Mouse (Mus musculus) small intestine, adult 2 months (tissue): ENCODE measurements around the gene Scgb2b27. TPM values are rescaled to one million over a fixed set of nuclear protein-coding genes. Genes with fewer than 3 reads are reported as not detected.
A peak's percentile ranks its signal among the peaks of the same experiment; 100 is the strongest.
"Not testable (repeated sequence)": the region's sequence is repeated elsewhere in the genome, so short reads cannot be mapped to it uniquely, and the experiment has no call there.

ENCODE experiments used
- H3K27ac ChIP-seq: fragments of 200-500 bp; 2 replicates; pipeline ENCODE4 v1.5.1; 2012; ENCODE audit warnings: low read depth, low read length, control low read depth, inconsistent platforms; ENCODE audit not compliant: insufficient read depth
- H3K27me3 ChIP-seq: fragments of 200-500 bp; 2 replicates; pipeline ENCODE4 v1.6.1; 2012; ENCODE audit warnings: mild to moderate bottlenecking, moderate library complexity, low read length, inconsistent platforms; ENCODE audit not compliant: control insufficient read depth, insufficient read depth
- H3K36me3 ChIP-seq: fragments of 200-500 bp; 2 replicates; pipeline ENCODE4 v1.6.1; 2012; ENCODE audit warnings: mild to moderate bottlenecking, low read length, control low read depth, inconsistent platforms; ENCODE audit not compliant: control insufficient read depth, insufficient read depth
- H3K4me1 ChIP-seq: fragments of 200-500 bp; 2 replicates; pipeline ENCODE4 v1.6.1; 2012; ENCODE audit warnings: low read length, inconsistent platforms, mixed read lengths; ENCODE audit not compliant: control insufficient read depth, insufficient read depth, insufficient read length
- H3K4me3 ChIP-seq: fragments of 200-500 bp; 2 replicates; pipeline ENCODE4 v1.5.1; 2012; ENCODE audit warnings: low read depth, mild to moderate bottlenecking, control low read depth, inconsistent platforms, low read length, moderate library complexity
- CTCF ChIP-seq: fragments of 200-500 bp; IDR thresholded peaks from 2 replicates; pipeline ENCODE4 v1.5.1; 2012; ENCODE audit warnings: low read depth, mild to moderate bottlenecking, control low read depth, inconsistent platforms, low read length, moderate library complexity, mixed read lengths; ENCODE audit not compliant: insufficient replicate concordance, insufficient read length; ENCODE audit errors: extremely low read depth
- POLR2A ChIP-seq: fragments of 200-500 bp; IDR thresholded peaks from 2 replicates; pipeline ENCODE4 v1.6.1; 2012; ENCODE audit warnings: low read depth, mild to moderate bottlenecking, control low read depth, inconsistent platforms, low read length, moderate library complexity
- WGBS: fragments of 180-500 bp; shearing (Covaris S2); methylation state at CpG from one replicate; pipeline ENCODE4 v1.1.7; 2018; 5-methylcytosine and 5-hydroxymethylcytosine counted together
- polyA plus RNA-seq: library from polyadenylated mRNA; depleted of rRNA; stranded (reverse); fragments of >200 nt; gene quantifications from 2 replicates; pipeline ENCODE4 v1.2.3, GENCODE M21; 2012; rRNA removed

Scgb2b27 gene
- polyA plus RNA-seq: not detected in 2 replicates

DNA sequence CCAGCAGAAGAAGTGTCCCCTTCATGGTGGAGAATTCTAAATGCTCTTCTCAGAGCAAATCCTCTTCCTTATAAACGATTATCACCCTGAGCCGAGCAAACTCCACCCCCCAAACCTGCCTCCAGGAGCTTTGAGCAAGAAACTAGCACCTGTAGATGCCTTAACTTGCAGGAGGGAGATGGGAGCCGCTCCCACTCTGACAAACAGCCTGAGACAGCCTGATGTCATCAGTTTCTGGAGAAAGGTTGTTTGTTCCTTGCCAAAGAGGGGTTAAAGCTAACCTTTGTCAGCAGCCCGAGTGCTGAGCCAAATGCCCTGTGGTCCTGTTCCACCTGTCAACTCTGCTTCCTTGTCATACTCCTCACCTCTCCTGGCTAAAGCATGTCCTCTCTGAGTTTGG is at the start of gene Scgb2b27:
TSS of gene Scgb2b27 (minus strand) at position 101 of the 400 bp plus-strand sequence.
- Histone ChIP-seq H3K4me3 (no peak within 1 kb of the TSS), H3K27me3 (no peaks in the 10 kb centered on the region), H3K27ac (no peak within 1 kb of the TSS), H3K36me3 (no peaks in the 10 kb centered on the region), H3K4me1 (no peaks in the 10 kb centered on the region)
- TF ChIP-seq CTCF (no peak), POLR2A (no peak)
- WGBS: 41% methylated on average over 4 of the region's 4 CpGs

- 92% methylated on average over 11 of the region's 11 CpGs for WGBS
- H3K27ac ChIP-seq, H3K36me3 ChIP-seq, H3K4me1 ChIP-seq, H3K4me3 ChIP-seq, H3K27me3 ChIP-seq: not testable (repeated sequence)
These were observed 22.5 kb upstream of the Scgb2b27 start for GRCm38 (mm10) chr7:34036076-34036815.

DNA sequence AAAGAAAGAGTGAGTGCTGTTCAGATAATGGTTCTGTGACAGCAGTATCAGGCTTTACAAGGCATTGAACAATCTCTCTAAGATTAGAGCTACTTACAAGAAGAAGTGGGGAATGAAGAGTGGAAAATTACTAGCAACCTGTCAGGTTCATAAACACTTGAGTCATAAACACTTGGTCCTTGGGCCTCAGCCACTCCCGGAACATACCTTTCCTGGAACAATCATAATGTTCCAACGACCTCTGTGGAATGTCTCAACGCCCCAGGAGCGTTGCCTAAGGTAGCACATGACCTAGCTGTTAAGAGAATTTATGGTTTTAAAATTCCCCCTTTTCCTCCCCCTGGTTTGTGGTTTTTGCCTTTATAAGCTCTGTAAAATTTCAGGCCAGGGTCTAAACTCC is 20.8 kb upstream of the Scgb2b27 start:
- 31% methylated on average over 4 of the region's 4 CpGs for WGBS
- H3K4me3 ChIP-seq, H3K4me1 ChIP-seq, H3K27ac ChIP-seq, H3K36me3 ChIP-seq, H3K27me3 ChIP-seq: not testable (repeated sequence)

DNA sequence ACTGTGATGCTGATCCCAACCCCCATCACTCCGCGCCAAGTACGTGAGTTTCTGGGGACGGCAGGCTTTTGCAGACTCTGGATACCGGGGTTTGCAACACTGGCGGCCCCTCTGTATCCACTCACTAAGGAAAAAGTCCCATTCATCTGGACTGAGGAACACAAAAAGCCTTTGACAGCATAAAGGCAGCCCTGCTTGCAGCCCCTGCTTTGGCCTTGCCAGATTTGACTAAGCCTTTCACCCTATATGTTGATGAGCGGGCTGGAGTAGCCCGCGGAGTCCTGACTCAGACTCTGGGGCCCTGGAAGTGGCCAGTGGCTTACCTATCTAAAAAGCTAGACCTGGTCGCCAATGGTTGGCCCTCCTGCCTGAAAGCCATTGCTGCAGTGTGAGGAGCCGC is 16.3 kb upstream of the Scgb2b27 start:
- Histone ChIP-seq H3K27me3 (no peaks in the 10 kb centered on the region), H3K27ac (no peak overlapping the region), H3K36me3 (no peaks in the 10 kb centered on the region), H3K4me1 (no peaks in the 10 kb centered on the region), H3K4me3 (no peak overlapping the region)
- no peak for TF ChIP-seq CTCF
- TF ChIP-seq POLR2A: no peak
- 95% methylated on average over 11 of the region's 11 CpGs for WGBS

DNA sequence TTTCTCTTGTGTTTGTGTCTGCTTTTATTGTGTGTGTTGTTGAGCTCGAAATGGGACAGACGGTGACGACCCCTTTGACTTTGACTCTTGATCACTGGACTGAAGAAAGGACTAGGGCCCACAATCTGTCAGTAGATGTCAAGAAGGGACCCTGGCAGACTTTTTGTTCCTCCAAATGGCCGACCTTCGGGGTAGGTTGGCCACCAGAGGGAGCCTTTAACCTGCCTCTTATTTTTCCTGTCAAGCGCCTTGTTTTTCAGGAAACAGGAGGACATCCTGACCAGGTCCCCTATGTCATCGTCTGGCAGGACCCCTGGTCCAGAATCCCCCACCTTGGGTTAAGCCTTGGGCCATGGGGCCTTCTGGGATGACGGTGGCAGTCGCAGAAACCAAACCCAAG is 13.5 kb upstream of the Scgb2b27 start:
- not testable (repeated sequence) for H3K4me3 ChIP-seq, H3K27me3 ChIP-seq, H3K36me3 ChIP-seq, H3K27ac ChIP-seq, H3K4me1 ChIP-seq
- 88% methylated on average over 9 of the region's 9 CpGs for WGBS

GRCm38 (mm10) chr7:34025641-34026040 is 11.9 kb upstream of the Scgb2b27 start:
- TF ChIP-seq CTCF: no peak
- TF ChIP-seq POLR2A: no peak
- H3K4me1 ChIP-seq: no peaks in the 10 kb centered on the region
- H3K27ac ChIP-seq: no peak overlapping the region
- no peaks in the 10 kb centered on the region for H3K36me3 ChIP-seq
- no peaks in the 10 kb centered on the region for H3K27me3 ChIP-seq
- H3K4me3 ChIP-seq: no peak overlapping the region
- 77% methylated on average over 4 of the region's 4 CpGs for WGBS

DNA sequence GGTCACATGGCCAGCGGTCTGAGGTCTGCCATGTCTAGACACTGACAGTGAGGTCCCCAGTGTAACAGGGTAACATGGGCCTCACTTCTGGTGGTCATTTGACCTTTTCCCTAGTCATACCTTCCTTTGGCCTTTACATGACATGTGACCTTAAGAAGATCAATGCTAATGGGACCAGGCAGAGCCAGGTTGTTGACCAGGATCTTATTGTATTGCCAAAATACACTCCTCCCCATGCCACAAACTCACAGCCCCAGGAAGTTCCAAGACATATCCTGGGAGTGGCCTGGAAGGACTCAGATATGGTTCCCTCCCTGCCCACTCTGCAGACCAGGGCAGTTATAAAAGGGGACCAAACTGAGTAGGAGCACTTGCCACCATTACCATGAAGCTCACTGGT is 7.4 kb upstream of the Scgb2b27 start, which contains the start of gene Scgb1b27:
TSS of gene Scgb1b27 (plus strand) at position 301 of the 400 bp plus-strand sequence.
- 91% methylated on average over 1 of the region's 1 CpGs for WGBS
- H3K36me3 ChIP-seq, H3K27ac ChIP-seq, H3K4me3 ChIP-seq, H3K27me3 ChIP-seq, H3K4me1 ChIP-seq: not testable (repeated sequence)

DNA sequence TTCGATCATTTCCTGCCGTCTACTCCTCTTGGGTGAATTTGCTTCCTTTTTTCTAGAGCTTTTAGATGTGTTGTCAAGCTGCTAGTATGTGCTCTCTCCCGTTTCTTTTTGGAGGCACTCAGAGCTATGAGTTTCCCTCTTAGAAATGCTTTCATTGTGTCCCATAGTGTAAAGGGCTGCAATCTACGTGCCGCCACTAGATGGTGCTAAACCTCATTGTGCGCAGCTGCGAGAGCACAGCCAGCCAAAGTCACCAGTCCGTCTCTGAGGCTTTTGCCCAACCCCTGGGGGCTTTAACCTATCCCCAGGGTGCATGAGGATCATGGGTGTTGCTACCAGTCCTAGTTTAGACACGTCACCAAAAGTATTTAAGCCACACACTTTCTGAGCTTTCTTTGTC is 31.5 kb downstream of the Scgb2b27 start:
- 14% methylated on average over 8 of the region's 9 CpGs for WGBS
- not testable (repeated sequence) for H3K4me3 ChIP-seq, H3K27ac ChIP-seq, H3K36me3 ChIP-seq, H3K27me3 ChIP-seq, H3K4me1 ChIP-seq
- peak; percentile 28; the same call in 1 of the 2 replicates for TF ChIP-seq CTCF

Other genes starting within 250 kb of the Scgb2b27 start
- not detected in 2 replicates for gene Scgb2b26, start 68.9 kb downstream of the Scgb2b27 start, polyA plus RNA-seq
- gene Scgb1b27, start 7.5 kb upstream of the Scgb2b27 start, polyA plus RNA-seq: not detected in 2 replicates
- not detected in 2 replicates for gene Scgb1b30, start 81.5 kb upstream of the Scgb2b27 start, polyA plus RNA-seq
- gene Wtip, start 119.3 kb upstream of the Scgb2b27 start, polyA plus RNA-seq: 10.6 and 12.7 TPM in 2 replicates
- 6.6 and 13.2 TPM in 2 replicates for gene Uba2, start 155.7 kb upstream of the Scgb2b27 start, polyA plus RNA-seq
- gene Pdcd2l, start 182.7 kb upstream of the Scgb2b27 start, polyA plus RNA-seq: 13.7 and 15.2 TPM in 2 replicates
- gene Gpi1, start 216.4 kb upstream of the Scgb2b27 start, polyA plus RNA-seq: 291 and 420 TPM in 2 replicates
- gene Gm6096, start 237.1 kb upstream of the Scgb2b27 start, polyA plus RNA-seq: not detected in 2 replicates